Mouse (Mus musculus) hindbrain, embryonic 16.5 days (tissue): ENCODE measurements around the gene Gemin2. TPM values are rescaled to one million over a fixed set of nuclear protein-coding genes. Genes with fewer than 3 reads are reported as not detected.
"Not testable (repeated sequence)": the region's sequence is repeated elsewhere in the genome, so short reads cannot be mapped to it uniquely, and the experiment has no call there.

ENCODE experiments used
- ATAC-seq: fragments of 200-750 bp; cut with Nextera tagmentation; 2 replicates; pipeline ENCODE4 v1.8.0; 2017; ENCODE audit warnings: moderate TSS enrichment, moderate library complexity
- H3K27ac ChIP-seq: fragments of 300-500 bp; sonication (generic); 2 replicates; pipeline ENCODE4 v1.5.1; 2014; ENCODE audit warnings: low read depth, mild to moderate bottlenecking, control low read depth, low read length, moderate library complexity
- H3K27me3 ChIP-seq: fragments of 300-500 bp; sonication (generic); replicated peaks from 2 replicates; pipeline ENCODE4 v1.6.1; 2014; ENCODE audit warnings: low read length; ENCODE audit not compliant: control insufficient read depth, insufficient read depth
- H3K36me3 ChIP-seq: fragments of 300-500 bp; sonication (generic); 2 replicates; pipeline ENCODE4 v1.6.1; 2014; ENCODE audit warnings: mild to moderate bottlenecking, low read length, moderate library complexity, mixed read lengths; ENCODE audit not compliant: control insufficient read depth, insufficient read depth
- H3K4me1 ChIP-seq: fragments of 300-500 bp; sonication (generic); 2 replicates; pipeline ENCODE4 v1.6.1; 2014; ENCODE audit warnings: low read depth, low read length; ENCODE audit not compliant: control insufficient read depth, insufficient read depth
- H3K4me2 ChIP-seq: fragments of 300-500 bp; sonication (generic); 2 replicates; pipeline ENCODE4 v1.6.1; 2014; ENCODE audit warnings: mild to moderate bottlenecking, low read length, control low read depth, moderate library complexity
- H3K4me3 ChIP-seq: fragments of 300-500 bp; sonication (generic); 2 replicates; pipeline ENCODE4 v1.5.1; 2014; ENCODE audit warnings: mild to moderate bottlenecking, low read length, control low read depth, moderate library complexity
- H3K9ac ChIP-seq: fragments of 300-500 bp; sonication (generic); 2 replicates; pipeline ENCODE4 v1.6.1; 2014; ENCODE audit warnings: low read depth, mild to moderate bottlenecking, control low read depth, low read length, moderate library complexity
- H3K9me3 ChIP-seq: fragments of 300-500 bp; sonication (generic); 2 replicates; pipeline ENCODE4 v1.6.1; 2014; ENCODE audit warnings: mild to moderate bottlenecking, low read length, moderate library complexity; ENCODE audit not compliant: control insufficient read depth
- WGBS: fragments of 180-500 bp; shearing (Covaris S2); extraction: QIAGEN DNeasy Blood & Tissue Kit; methylation state at CpG from one replicate; pipeline ENCODE4 v1.1.7; 2014; 5-methylcytosine and 5-hydroxymethylcytosine counted together
- polyA plus RNA-seq: library from polyadenylated mRNA; unstranded; fragments of >200 nt; fragmentation: Nextera tagmentation; extraction: Ambion mirVana; gene quantifications from 2 replicates; pipeline ENCODE4 v1.2.1, GENCODE M21; 2015

Gene Gemin2
- polyA plus RNA-seq, 1 experiment from 2014 or later = 13.5 TPM

- H3K27ac ChIP-seq = no peak overlapping the region
- H3K9ac ChIP-seq = no peak overlapping the region
- no peak overlapping the region for H3K4me2 ChIP-seq
- H3K4me1 ChIP-seq = peaks cover 3% of the 10 kb centered on the region
- no peak for ATAC-seq
- no peaks in the 10 kb centered on the region for H3K9me3 ChIP-seq
- H3K27me3 ChIP-seq = no peaks in the 10 kb centered on the region
- no peak overlapping the region for H3K4me3 ChIP-seq
- H3K36me3 ChIP-seq = peaks cover 4% of the 10 kb centered on the region; the same call in 1 of the 2 replicates
Observed at GRCm38 (mm10) chr12:59053976-59054375, 40.8 kb downstream of the Gemin2 start.

GRCm38 (mm10) chr12:59055196-59055850 lies 42.1 kb downstream of the Gemin2 start:
- H3K9me3 ChIP-seq = no peaks in the 10 kb centered on the region
- H3K4me2 ChIP-seq = no peak overlapping the region
- H3K9ac ChIP-seq = no peak overlapping the region
- no peak for ATAC-seq
- H3K36me3 ChIP-seq = peaks cover 4% of the 10 kb centered on the region; the same call in 1 of the 2 replicates
- H3K4me3 ChIP-seq = no peak overlapping the region
- WGBS = 88% methylated on average over 4 of the region's 4 CpGs
- no peaks in the 10 kb centered on the region for H3K27me3 ChIP-seq
- peaks cover 16% of the 10 kb centered on the region for H3K4me1 ChIP-seq
- no peak overlapping the region for H3K27ac ChIP-seq

- Histone ChIP-seq H3K4me3 (no peak overlapping the region), H3K4me2 (no peak overlapping the region), H3K27me3 (no peaks in the 10 kb centered on the region), H3K27ac (no peak overlapping the region), H3K9ac (no peak overlapping the region), H3K36me3 (0 out of 2 replicates have a peak, but pooled peaks cover 4% of the 10 kb centered on the region), H3K9me3 (no peaks in the 10 kb centered on the region), H3K4me1 (peaks cover 17% of the 10 kb centered on the region)
- no peak for ATAC-seq
- 98% methylated on average over 11 of the region's 11 CpGs for WGBS
Observed at GRCm38 (mm10) chr12:59056222-59056621, 43.0 kb downstream of the Gemin2 start.

- H3K4me3 ChIP-seq, H3K36me3 ChIP-seq, H3K9me3 ChIP-seq, H3K27ac ChIP-seq, H3K27me3 ChIP-seq, H3K4me2 ChIP-seq, H3K9ac ChIP-seq, ATAC-seq: not testable (repeated sequence)
- peaks cover 17% of the 10 kb centered on the region for H3K4me1 ChIP-seq
- 91% methylated on average over 5 of the region's 5 CpGs for WGBS
Observed at GRCm38 (mm10) chr12:59058242-59058641, 45.0 kb downstream of the Gemin2 start.

GRCm38 (mm10) chr12:59060322-59060721 lies 47.1 kb downstream of the Gemin2 start:
- H3K4me3 ChIP-seq = peak overlapping the region; percentile 85
- peak overlapping the region; percentile 71 for H3K4me2 ChIP-seq
- H3K9ac ChIP-seq = peak overlapping the region; percentile 94
- 0 out of 2 replicates have a peak, but pooled peaks cover 4% of the 10 kb centered on the region for H3K36me3 ChIP-seq
- WGBS = 63% methylated on average over 4 of the region's 4 CpGs
- ATAC-seq = no peak
- H3K27me3 ChIP-seq = no peaks in the 10 kb centered on the region
- peak overlapping the region; percentile 98 for H3K27ac ChIP-seq
- no peaks in the 10 kb centered on the region for H3K9me3 ChIP-seq
- peaks cover 17% of the 10 kb centered on the region for H3K4me1 ChIP-seq

- H3K36me3 ChIP-seq = 0 out of 2 replicates have a peak, but pooled peaks cover 3% of the 10 kb centered on the region
- H3K4me2 ChIP-seq = peak within 1 kb of the TSS; percentile 71
- H3K27me3 ChIP-seq = no peaks in the 10 kb centered on the region
- ATAC-seq = peak; percentile 98
- peak within 1 kb of the TSS; percentile 98 for H3K27ac ChIP-seq
- no peaks in the 10 kb centered on the region for H3K9me3 ChIP-seq
- H3K9ac ChIP-seq = peak within 1 kb of the TSS; percentile 94
- peaks cover 19% of the 10 kb centered on the region for H3K4me1 ChIP-seq
- under 1% methylated on average over 43 of the region's 49 CpGs for WGBS
- H3K4me3 ChIP-seq = peak within 1 kb of the TSS; percentile 85
Observed at GRCm38 (mm10) chr12:59060993-59061595, 47.9 kb downstream of the Gemin2 start, which contains the start of gene Trappc6b. Gene Trappc6b, minus strand, starts transcription at chr12:59061472.

GRCm38 (mm10) chr12:59064837-59065236 lies 51.6 kb downstream of the Gemin2 start:
- H3K9ac ChIP-seq = no peak overlapping the region
- H3K27me3 ChIP-seq = no peaks in the 10 kb centered on the region
- 84% methylated on average over 8 of the region's 8 CpGs for WGBS
- H3K9me3 ChIP-seq = no peaks in the 10 kb centered on the region
- H3K36me3 ChIP-seq = peaks cover 9% of the 10 kb centered on the region
- H3K4me1 ChIP-seq = peaks cover 18% of the 10 kb centered on the region
- no peak overlapping the region for H3K27ac ChIP-seq
- no peak overlapping the region for H3K4me3 ChIP-seq
- H3K4me2 ChIP-seq = no peak overlapping the region
- no peak for ATAC-seq

GRCm38 (mm10) chr12:59065776-59066175 lies 52.6 kb downstream of the Gemin2 start:
- H3K9ac ChIP-seq = peak overlapping the region; percentile 65
- peak overlapping the region; percentile 89; the same call in 1 of the 2 replicates for H3K4me3 ChIP-seq
- H3K27ac ChIP-seq = peak overlapping the region; percentile 92
- H3K36me3 ChIP-seq = peaks cover 14% of the 10 kb centered on the region
- H3K9me3 ChIP-seq = no peaks in the 10 kb centered on the region
- H3K27me3 ChIP-seq = no peaks in the 10 kb centered on the region
- WGBS = 74% methylated on average over 3 of the region's 3 CpGs
- ATAC-seq = no peak
- H3K4me1 ChIP-seq = peaks cover 12% of the 10 kb centered on the region
- H3K4me2 ChIP-seq = peak overlapping the region; percentile 75

GRCm38 (mm10) chr12:59066448-59067077 lies 53.4 kb downstream of the Gemin2 start, which contains the start of gene Pnn:
Gene Pnn, plus strand, starts transcription at chr12:59066884.
- Histone ChIP-seq H3K9me3 (no peaks in the 10 kb centered on the region), H3K27ac (peak within 1 kb of the TSS; percentile 92), H3K4me3 (peak within 1 kb of the TSS; percentile 89), H3K4me2 (peak within 1 kb of the TSS; percentile 94), H3K36me3 (peaks cover 21% of the 10 kb centered on the region), H3K4me1 (peaks cover 12% of the 10 kb centered on the region), H3K27me3 (no peaks in the 10 kb centered on the region), H3K9ac (peak within 1 kb of the TSS; percentile 90)
- WGBS = under 1% methylated on average over 43 of the region's 43 CpGs
- peak; percentile 100 for ATAC-seq
